Mouse (Mus musculus): ENCODE measurements around the gene Wdr83. TPM values are rescaled to one million over a fixed set of nuclear protein-coding genes. Genes with fewer than 3 reads are reported as not detected.

Gene Wdr83
- polyA plus RNA-seq, 1 experiment from 2014 or later = 47.2 TPM

DNA sequence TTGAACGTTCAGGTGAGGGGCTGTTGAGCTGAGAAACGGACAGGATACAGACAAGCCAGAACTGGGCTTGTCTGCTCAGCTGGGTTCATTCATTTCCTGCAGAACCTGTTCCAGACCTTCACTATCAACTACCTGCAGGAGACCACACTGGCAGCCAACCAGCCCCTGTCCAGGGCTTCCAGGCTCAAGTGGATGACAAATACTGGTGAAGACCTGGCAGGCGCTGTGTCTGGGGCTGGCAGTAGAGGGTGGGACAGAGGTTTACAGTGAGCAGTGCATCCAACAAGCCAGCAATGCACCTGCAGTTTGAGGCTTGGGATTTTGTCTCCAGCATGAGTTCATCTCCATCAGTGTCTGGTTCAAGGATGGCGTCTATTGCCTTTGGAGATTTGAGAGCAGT lies 15.7 kb upstream of the Wdr83 start:
- H3K4me2 ChIP-seq (ENCODE audit: low read depth, low read length) = no peak overlapping the region
- WGBS = 89% methylated on average over 4 of the region's 4 CpGs
- no peak overlapping the region for H3K9ac ChIP-seq (replicated peaks; ENCODE audit: low read depth, low read length)
- no peaks in the 10 kb centered on the region for H3K27me3 ChIP-seq (ENCODE audit: control insufficient read depth, insufficient read depth, low read length)
- no peak overlapping the region for H3K4me3 ChIP-seq (ENCODE audit: low read depth, low read length)
- no peak for ATAC-seq (ENCODE audit: low read depth)
- H3K9me3 ChIP-seq (ENCODE audit: control insufficient read depth, low read length) = no peaks in the 10 kb centered on the region
- H3K36me3 ChIP-seq (ENCODE audit: control insufficient read depth, insufficient read depth, low read length) = 0 out of 2 replicates have a peak, but pooled peaks cover 9% of the 10 kb centered on the region
- H3K27ac ChIP-seq (ENCODE audit: low read depth, low read length) = no peak overlapping the region
- H3K4me1 ChIP-seq (ENCODE audit: control insufficient read depth, insufficient read depth, low read length) = no peaks in the 10 kb centered on the region

- Histone ChIP-seq H3K27ac (ENCODE audit: low read depth, low read length) (no peak overlapping the region), H3K9ac (replicated peaks; ENCODE audit: low read depth, low read length) (no peak overlapping the region), H3K27me3 (ENCODE audit: control insufficient read depth, insufficient read depth, low read length) (no peaks in the 10 kb centered on the region), H3K4me1 (ENCODE audit: control insufficient read depth, insufficient read depth, low read length) (no peaks in the 10 kb centered on the region), H3K4me3 (ENCODE audit: low read depth, low read length) (no peak overlapping the region), H3K36me3 (ENCODE audit: control insufficient read depth, insufficient read depth, low read length) (0 out of 2 replicates have a peak, but pooled peaks cover 9% of the 10 kb centered on the region), H3K9me3 (ENCODE audit: control insufficient read depth, low read length) (no peaks in the 10 kb centered on the region), H3K4me2 (ENCODE audit: low read depth, low read length) (no peak overlapping the region)
- ATAC-seq (ENCODE audit: low read depth) = no peak
- 95% methylated on average over 16 of the region's 16 CpGs for WGBS
Measured at GRCm38 (mm10) chr8:85096196-85096595, 15.1 kb upstream of the Wdr83 start.

- ATAC-seq (ENCODE audit: low read depth) = no peak
- Histone ChIP-seq H3K9ac (replicated peaks; ENCODE audit: low read depth, low read length) (no peak overlapping the region), H3K9me3 (ENCODE audit: control insufficient read depth, low read length) (no peaks in the 10 kb centered on the region), H3K27ac (ENCODE audit: low read depth, low read length) (no peak overlapping the region), H3K4me3 (ENCODE audit: low read depth, low read length) (no peak overlapping the region), H3K4me2 (ENCODE audit: low read depth, low read length) (no peak overlapping the region), H3K27me3 (ENCODE audit: control insufficient read depth, insufficient read depth, low read length) (no peaks in the 10 kb centered on the region), H3K36me3 (ENCODE audit: control insufficient read depth, insufficient read depth, low read length) (0 out of 2 replicates have a peak, but pooled peaks cover 9% of the 10 kb centered on the region), H3K4me1 (ENCODE audit: control insufficient read depth, insufficient read depth, low read length) (no peaks in the 10 kb centered on the region)
- 98% methylated on average over 7 of the region's 7 CpGs for WGBS
Measured at GRCm38 (mm10) chr8:85095566-85095965, 14.5 kb upstream of the Wdr83 start.

GRCm38 (mm10) chr8:85095051-85095450 lies 13.9 kb upstream of the Wdr83 start:
- Histone ChIP-seq H3K36me3 (ENCODE audit: control insufficient read depth, insufficient read depth, low read length) (0 out of 2 replicates have a peak, but pooled peaks cover 9% of the 10 kb centered on the region), H3K27ac (ENCODE audit: low read depth, low read length) (no peak overlapping the region), H3K4me3 (ENCODE audit: low read depth, low read length) (no peak overlapping the region), H3K4me1 (ENCODE audit: control insufficient read depth, insufficient read depth, low read length) (no peaks in the 10 kb centered on the region), H3K9me3 (ENCODE audit: control insufficient read depth, low read length) (no peaks in the 10 kb centered on the region), H3K9ac (replicated peaks; ENCODE audit: low read depth, low read length) (no peak overlapping the region), H3K4me2 (ENCODE audit: low read depth, low read length) (no peak overlapping the region), H3K27me3 (ENCODE audit: control insufficient read depth, insufficient read depth, low read length) (no peaks in the 10 kb centered on the region)
- WGBS = 97% methylated on average over 13 of the region's 13 CpGs
- no peak for ATAC-seq (ENCODE audit: low read depth)

DNA sequence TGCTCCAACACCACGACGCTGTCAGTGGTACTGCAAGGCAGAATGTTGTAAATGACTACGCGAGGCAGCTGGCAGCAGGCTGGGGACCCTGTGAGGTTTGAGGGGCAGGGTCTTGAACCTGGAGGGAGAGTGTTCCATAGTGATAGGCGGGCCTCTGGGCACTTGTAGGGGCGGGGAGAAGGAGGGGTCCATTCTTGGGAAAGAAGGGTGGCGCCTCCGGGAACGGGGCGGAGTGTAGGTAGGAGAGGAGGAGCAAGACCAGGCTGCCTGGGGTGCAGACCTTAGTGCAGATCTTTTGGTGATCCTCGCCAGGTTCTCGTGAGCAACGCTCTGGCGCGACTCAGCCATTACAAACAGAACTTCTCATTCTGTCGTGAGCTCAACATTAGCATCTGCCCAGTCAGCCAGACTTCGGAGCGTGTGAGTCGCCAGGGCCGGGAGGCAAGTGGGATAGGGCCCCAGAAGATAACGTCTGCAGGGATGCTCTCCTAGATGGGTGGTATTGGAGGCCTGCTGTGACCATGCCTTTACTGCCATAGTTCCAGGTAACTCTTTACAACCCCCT lies 10.5 kb upstream of the Wdr83 start:
- H3K9me3 ChIP-seq (ENCODE audit: control insufficient read depth, low read length) = no peaks in the 10 kb centered on the region
- WGBS = 35% methylated on average over 21 of the region's 21 CpGs
- no peaks in the 10 kb centered on the region for H3K4me1 ChIP-seq (ENCODE audit: control insufficient read depth, insufficient read depth, low read length)
- H3K27ac ChIP-seq (ENCODE audit: low read depth, low read length) = no peak overlapping the region
- peaks cover 12% of the 10 kb centered on the region; the same call in 1 of the 2 replicates for H3K36me3 ChIP-seq (ENCODE audit: control insufficient read depth, insufficient read depth, low read length)
- no peak overlapping the region for H3K9ac ChIP-seq (replicated peaks; ENCODE audit: low read depth, low read length)
- ATAC-seq (ENCODE audit: low read depth) = no peak
- no peak overlapping the region for H3K4me2 ChIP-seq (ENCODE audit: low read depth, low read length)
- H3K27me3 ChIP-seq (ENCODE audit: control insufficient read depth, insufficient read depth, low read length) = no peaks in the 10 kb centered on the region
- no peak overlapping the region for H3K4me3 ChIP-seq (ENCODE audit: low read depth, low read length)

GRCm38 (mm10) chr8:85090856-85091255 lies 9.8 kb upstream of the Wdr83 start:
- no peaks in the 10 kb centered on the region for H3K4me1 ChIP-seq (ENCODE audit: control insufficient read depth, insufficient read depth, low read length)
- ATAC-seq (ENCODE audit: low read depth) = no peak

GRCm38 (mm10) chr8:85088771-85089170 lies 7.7 kb upstream of the Wdr83 start:
- Histone ChIP-seq H3K4me2 (ENCODE audit: low read depth, low read length) (no peak overlapping the region), H3K9ac (replicated peaks; ENCODE audit: low read depth, low read length) (no peak overlapping the region), H3K4me3 (ENCODE audit: low read depth, low read length) (no peak overlapping the region), H3K27ac (ENCODE audit: low read depth, low read length) (no peak overlapping the region), H3K36me3 (ENCODE audit: control insufficient read depth, insufficient read depth, low read length) (peaks cover 3% of the 10 kb centered on the region; the same call in 1 of the 2 replicates), H3K4me1 (ENCODE audit: control insufficient read depth, insufficient read depth, low read length) (0 out of 2 replicates have a peak, but pooled peaks cover 2% of the 10 kb centered on the region), H3K9me3 (ENCODE audit: control insufficient read depth, low read length) (no peaks in the 10 kb centered on the region), H3K27me3 (ENCODE audit: control insufficient read depth, insufficient read depth, low read length) (no peaks in the 10 kb centered on the region)
- no peak for ATAC-seq (ENCODE audit: low read depth)
- WGBS = 88% methylated on average over 2 of the region's 2 CpGs

More at GRCm38 (mm10) chr8:85090856-85091255, 9.8 kb upstream of the Wdr83 start:
- no peak overlapping the region for H3K27ac ChIP-seq (ENCODE audit: low read depth, low read length)
- no peak overlapping the region for H3K9ac ChIP-seq (replicated peaks; ENCODE audit: low read depth, low read length)
- no peaks in the 10 kb centered on the region for H3K9me3 ChIP-seq (ENCODE audit: control insufficient read depth, low read length)
- no peak overlapping the region for H3K4me2 ChIP-seq (ENCODE audit: low read depth, low read length)
- H3K4me3 ChIP-seq (ENCODE audit: low read depth, low read length) = no peak overlapping the region
- 89% methylated on average over 11 of the region's 11 CpGs for WGBS
- peaks cover 12% of the 10 kb centered on the region; the same call in 1 of the 2 replicates for H3K36me3 ChIP-seq (ENCODE audit: control insufficient read depth, insufficient read depth, low read length)
- H3K27me3 ChIP-seq (ENCODE audit: control insufficient read depth, insufficient read depth, low read length) = no peaks in the 10 kb centered on the region

DNA sequence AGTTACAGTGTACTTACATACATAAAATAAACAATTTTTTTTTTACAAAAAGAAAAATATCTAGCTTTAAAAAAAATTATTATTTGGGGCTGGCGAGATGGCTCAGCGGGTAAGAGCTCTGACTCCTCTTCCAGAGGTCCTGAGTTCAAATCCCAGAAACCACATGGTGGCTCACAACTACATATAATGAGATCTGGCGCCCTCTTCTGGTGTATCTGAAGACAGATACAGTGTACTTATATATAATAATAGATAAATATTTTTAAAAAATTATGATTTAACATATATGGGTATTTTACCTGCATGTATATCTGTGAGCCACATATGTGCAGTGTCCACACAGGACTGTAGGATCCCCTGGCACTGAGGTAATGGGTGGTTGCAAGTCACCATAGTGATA lies 5.1 kb upstream of the Wdr83 start:
- no peak overlapping the region for H3K4me2 ChIP-seq (ENCODE audit: low read depth, low read length)
- H3K36me3 ChIP-seq (ENCODE audit: control insufficient read depth, insufficient read depth, low read length) = peaks cover 3% of the 10 kb centered on the region; the same call in 1 of the 2 replicates
- H3K27me3 ChIP-seq (ENCODE audit: control insufficient read depth, insufficient read depth, low read length) = no peaks in the 10 kb centered on the region
- H3K9ac ChIP-seq (replicated peaks; ENCODE audit: low read depth, low read length) = no peak overlapping the region
- H3K27ac ChIP-seq (ENCODE audit: low read depth, low read length) = no peak overlapping the region
- H3K9me3 ChIP-seq (ENCODE audit: control insufficient read depth, low read length) = no peaks in the 10 kb centered on the region
- peaks cover 8% of the 10 kb centered on the region; the same call in 1 of the 2 replicates for H3K4me1 ChIP-seq (ENCODE audit: control insufficient read depth, insufficient read depth, low read length)
- no peak for ATAC-seq (ENCODE audit: low read depth)
- 86% methylated on average over 3 of the region's 3 CpGs for WGBS
- no peak overlapping the region for H3K4me3 ChIP-seq (ENCODE audit: low read depth, low read length)

DNA sequence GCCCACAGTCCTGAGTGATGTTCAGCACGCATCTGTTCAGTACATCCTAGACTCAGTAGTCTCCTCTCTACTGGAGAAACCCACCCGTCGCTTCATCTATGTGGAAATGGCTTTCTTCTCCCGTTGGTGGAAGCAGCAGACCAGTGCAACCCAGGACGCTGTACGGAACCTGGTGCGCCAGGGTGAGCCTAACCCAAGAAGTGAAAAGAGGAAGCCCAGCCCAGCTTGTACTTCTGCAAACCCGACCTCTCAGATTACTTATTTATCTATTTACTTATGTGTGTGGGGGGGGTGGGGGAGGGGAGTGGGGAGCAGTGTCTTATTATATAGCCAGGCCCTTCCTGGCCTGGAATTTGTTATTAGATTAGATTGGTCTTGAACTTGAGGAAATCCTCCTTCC lies 3.5 kb upstream of the Wdr83 start:
- ATAC-seq (ENCODE audit: low read depth) = no peak
- H3K4me2 ChIP-seq (ENCODE audit: low read depth, low read length) = no peak overlapping the region
- H3K4me1 ChIP-seq (ENCODE audit: control insufficient read depth, insufficient read depth, low read length) = peaks cover 11% of the 10 kb centered on the region; the same call in 1 of the 2 replicates
- no peaks in the 10 kb centered on the region for H3K9me3 ChIP-seq (ENCODE audit: control insufficient read depth, low read length)
- 90% methylated on average over 8 of the region's 8 CpGs for WGBS
- no peak overlapping the region for H3K27ac ChIP-seq (ENCODE audit: low read depth, low read length)
- no peaks in the 10 kb centered on the region for H3K27me3 ChIP-seq (ENCODE audit: control insufficient read depth, insufficient read depth, low read length)
- H3K4me3 ChIP-seq (ENCODE audit: low read depth, low read length) = no peak overlapping the region
- peaks cover 3% of the 10 kb centered on the region; the same call in 1 of the 2 replicates for H3K36me3 ChIP-seq (ENCODE audit: control insufficient read depth, insufficient read depth, low read length)
- no peak overlapping the region for H3K9ac ChIP-seq (replicated peaks; ENCODE audit: low read depth, low read length)
